Mouse (Mus musculus) C2C12 (cell line): Measurements from ENCODE around the gene Gm9821.

Experiments
- CEBPB ChIP-seq: IDR thresholded peaks from one replicate; pipeline ENCODE4 v1.6.1; 2011; ENCODE audit warnings: low read depth, mild to moderate bottlenecking, control low read depth, moderate library complexity
- CTCF ChIP-seq: IDR thresholded peaks from one replicate; pipeline ENCODE4 v1.5.1; 2011; ENCODE audit not compliant: control insufficient read depth, insufficient read depth, insufficient read length
- MAX ChIP-seq: IDR thresholded peaks from one replicate; pipeline ENCODE4 v1.6.1; 2011; ENCODE audit warnings: mild to moderate bottlenecking, control low read depth
- MYOD1 ChIP-seq: IDR thresholded peaks from one replicate; pipeline ENCODE4 v1.6.1; 2011; ENCODE audit warnings: low read depth; ENCODE audit not compliant: control insufficient read depth, insufficient read length
- USF1 ChIP-seq: IDR thresholded peaks from one replicate; pipeline ENCODE4 v1.6.1; 2011; ENCODE audit warnings: low read depth, mild to moderate bottlenecking, control low read depth, moderate library complexity

DNA sequence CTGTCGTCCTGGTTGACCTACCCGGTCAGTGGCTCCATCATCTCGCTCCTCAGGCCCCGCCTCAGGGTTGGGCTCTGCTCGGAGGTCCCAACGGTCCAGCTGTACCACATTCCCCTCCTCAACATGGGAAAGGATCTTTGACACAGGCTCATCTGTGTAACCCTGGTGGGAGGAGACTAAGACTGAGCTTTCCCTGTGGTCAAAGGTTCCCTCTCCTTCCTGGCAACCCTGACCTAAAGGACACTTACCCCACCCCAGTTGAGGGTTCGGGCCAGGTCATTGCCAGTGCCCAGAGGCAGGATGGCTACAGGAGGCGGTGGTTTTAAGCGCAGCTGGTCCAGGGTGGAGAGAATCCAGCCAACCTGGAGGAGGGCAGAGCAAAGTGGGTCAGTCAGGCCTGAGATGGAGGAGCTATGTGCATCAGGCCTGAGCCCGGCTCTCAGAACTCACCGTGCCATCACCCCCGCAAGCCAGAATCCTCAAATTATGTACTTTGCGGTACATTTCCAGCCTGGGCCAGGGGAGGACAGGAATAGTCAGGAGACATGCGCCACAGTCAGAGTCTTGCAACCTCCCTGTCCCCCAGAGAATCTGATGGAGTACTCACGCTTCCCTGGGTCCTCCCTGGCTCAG lies 6.1 kb upstream of the Gm9821 start:
- no peak for TF ChIP-seq CTCF
- TF ChIP-seq USF1, result no peak
- no peak for TF ChIP-seq MAX
- no peak for TF ChIP-seq CEBPB
- TF ChIP-seq MYOD1, result no peak
